Mouse (Mus musculus): ENCODE measurements at regions not wholly inside any gene's neighbourhood (a gene's known extent, or its start where the extent isn't known, plus 50 kb on each side); places are given as distances from the start of the nearest gene placed in this dataset.

- DNase-seq = no peak
Observed at GRCm38 (mm10) chr3:38034138-38034537, 309.8 kb upstream of the Gm5148 start.

- DNase-seq = no peak
Observed at GRCm38 (mm10) chr3:38014768-38015167, 290.5 kb upstream of the Gm5148 start.

- no peak for DNase-seq
Observed at GRCm38 (mm10) chr3:38009168-38009567, 284.9 kb upstream of the Gm5148 start.

GRCm38 (mm10) chr3:38008321-38008720, 284.0 kb upstream of the Gm5148 start:
- DNase-seq = no peak

- no peak for DNase-seq
Observed at GRCm38 (mm10) chr3:38007626-38008025, 283.3 kb upstream of the Gm5148 start.

- no peak for DNase-seq
Observed at GRCm38 (mm10) chr3:38002275-38002674, 278.0 kb upstream of the Gm5148 start.

GRCm38 (mm10) chr3:37999779-38000178, 275.5 kb upstream of the Gm5148 start:
- DNase-seq = no peak

GRCm38 (mm10) chr3:37997998-37998397, 273.7 kb upstream of the Gm5148 start:
- DNase-seq = no peak

GRCm38 (mm10) chr3:37989992-37990391, 265.7 kb upstream of the Gm5148 start:
- no peak for DNase-seq

- DNase-seq = no peak
Observed at GRCm38 (mm10) chr3:37987775-37988505, 263.6 kb upstream of the Gm5148 start.

- no peak for DNase-seq
Observed at GRCm38 (mm10) chr3:37987007-37987774, 262.9 kb upstream of the Gm5148 start.

- no peak for DNase-seq
Observed at GRCm38 (mm10) chr3:37984706-37985105, 260.4 kb upstream of the Gm5148 start.

GRCm38 (mm10) chr3:37981481-37982180, 257.3 kb upstream of the Gm5148 start:
- no peak for DNase-seq

GRCm38 (mm10) chr3:37979871-37980270, 255.6 kb upstream of the Gm5148 start:
- no peak for DNase-seq

GRCm38 (mm10) chr3:37978481-37978880, 254.2 kb upstream of the Gm5148 start:
- DNase-seq = peak; percentile 75

- no peak for DNase-seq
Observed at GRCm38 (mm10) chr3:37977453-37977852, 253.2 kb upstream of the Gm5148 start.

- peak; percentile 76 for DNase-seq
Observed at GRCm38 (mm10) chr3:37976566-37976965, 252.3 kb upstream of the Gm5148 start.

GRCm38 (mm10) chr3:37975194-37975756, 251.0 kb upstream of the Gm5148 start:
- no peak for DNase-seq

- DNase-seq = no peak
Observed at GRCm38 (mm10) chr3:37972931-37973330, 248.6 kb upstream of the Gm5148 start.

- no peak for DNase-seq
Observed at GRCm38 (mm10) chr3:37971240-37971639, 246.9 kb upstream of the Gm5148 start.

- no peak for DNase-seq
Observed at GRCm38 (mm10) chr3:37968654-37969053, 244.4 kb upstream of the Gm5148 start.

GRCm38 (mm10) chr3:37965221-37965620, 240.9 kb upstream of the Gm5148 start:
- DNase-seq = no peak

GRCm38 (mm10) chr3:37964083-37964482, 239.8 kb upstream of the Gm5148 start:
- DNase-seq = no peak
